Mouse (Mus musculus): ENCODE data around the gene Gnptab.
"Not testable (repeated sequence)": the region's sequence is repeated elsewhere in the genome, so short reads cannot be mapped to it uniquely, and the experiment has no call there.

Gene Gnptab

GRCm38 (mm10) chr10:88379013-88379885, at the start of gene Gnptab, which contains the start of gene Dram1:
TSS of gene Gnptab (plus strand) at chr10:88379132.
TSS of gene Dram1 (minus strand) at chr10:88379080.
- DNase-seq (ENCODE audit: low spot score in 2 of 2), result peak; percentile 86

DNA sequence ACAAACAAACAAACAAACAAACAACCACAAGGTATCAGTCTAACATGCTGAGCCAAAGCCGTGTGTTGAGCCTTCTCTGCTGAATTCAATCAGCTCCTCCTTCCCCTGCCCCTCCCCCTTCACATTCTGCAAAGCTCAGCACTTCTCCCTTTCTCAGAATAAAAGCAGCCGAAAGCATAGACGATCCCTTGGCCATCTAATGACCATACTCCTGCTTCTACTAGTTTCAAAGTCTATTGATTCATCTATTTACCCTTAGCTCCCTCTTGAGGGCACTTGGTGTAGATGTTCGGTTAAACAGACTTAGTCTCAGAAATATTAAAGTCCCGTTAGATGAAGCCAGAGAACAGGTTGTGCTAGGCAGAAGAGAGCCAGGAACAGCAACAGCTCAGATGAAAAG, 48.2 kb upstream of the Gnptab start:
- DNase-seq (ENCODE audit: low spot score in 2 of 2), result no peak

DNA sequence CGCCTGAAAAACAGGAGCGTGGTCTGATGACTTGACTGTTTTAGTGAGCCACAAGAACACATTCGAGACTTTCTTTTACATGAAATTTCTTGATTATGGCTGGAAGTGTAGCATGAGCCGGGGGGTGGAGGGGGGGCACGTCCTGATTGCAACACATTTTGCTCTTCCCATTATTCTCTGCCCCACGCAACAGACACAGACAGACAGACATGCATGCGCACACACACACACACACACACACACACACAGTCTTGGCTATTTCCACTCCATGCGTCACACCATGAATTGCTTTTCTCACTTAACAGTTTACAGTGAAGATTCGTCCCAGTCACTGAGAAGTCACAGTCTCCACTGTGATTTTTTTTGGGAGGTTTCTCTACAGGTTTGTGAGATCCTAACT, 38.3 kb upstream of the Gnptab start:
- no peak for DNase-seq (ENCODE audit: low spot score in 2 of 2)

DNA sequence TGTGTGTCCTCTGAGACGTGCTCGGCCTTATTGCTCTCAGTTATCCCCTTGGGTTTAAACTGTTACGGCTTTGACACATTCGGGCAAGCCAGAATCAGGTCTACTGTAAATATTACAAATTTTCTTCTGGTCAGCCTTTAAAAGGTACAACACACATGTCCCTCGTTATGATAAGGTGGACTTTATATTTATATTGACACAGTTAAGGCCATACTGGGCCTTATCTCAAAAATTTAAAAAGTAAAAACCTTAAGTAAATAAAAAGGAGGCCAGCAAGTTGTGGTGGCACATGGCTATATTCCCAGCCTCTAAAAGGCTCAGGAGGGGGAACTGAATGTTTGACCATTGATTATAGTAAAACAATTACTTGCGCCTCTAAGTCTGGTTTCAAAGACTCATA, 37.6 kb upstream of the Gnptab start:
- no peak for DNase-seq (ENCODE audit: low spot score in 2 of 2)

- no peak for DNase-seq (ENCODE audit: low spot score in 2 of 2)
Observed at GRCm38 (mm10) chr10:88345899-88346401, 33.0 kb upstream of the Gnptab start.

- no peak for DNase-seq (ENCODE audit: low spot score in 2 of 2)
Observed at GRCm38 (mm10) chr10:88346454-88347245, 32.3 kb upstream of the Gnptab start.

DNA sequence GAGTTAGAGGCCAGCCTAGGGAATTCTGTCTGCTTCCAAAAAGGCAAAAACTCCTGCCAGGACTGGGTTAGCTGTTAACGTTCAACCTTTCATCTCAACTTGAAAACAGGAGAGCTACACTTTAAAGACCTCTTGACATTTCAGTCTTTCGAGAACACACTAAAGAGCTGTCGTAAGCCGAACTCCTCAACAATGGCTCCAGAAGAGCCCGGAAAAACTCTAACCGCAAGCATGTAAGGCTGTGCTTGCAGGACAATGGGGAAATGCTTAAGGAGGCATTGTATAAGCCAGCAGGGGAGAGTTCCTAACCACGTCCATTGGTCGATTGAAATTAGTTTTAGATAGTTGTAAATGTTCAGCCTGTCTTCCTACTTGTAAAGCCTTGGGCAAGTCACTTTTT, 29.1 kb upstream of the Gnptab start:
- no peak for DNase-seq (ENCODE audit: low spot score in 2 of 2)

DNA sequence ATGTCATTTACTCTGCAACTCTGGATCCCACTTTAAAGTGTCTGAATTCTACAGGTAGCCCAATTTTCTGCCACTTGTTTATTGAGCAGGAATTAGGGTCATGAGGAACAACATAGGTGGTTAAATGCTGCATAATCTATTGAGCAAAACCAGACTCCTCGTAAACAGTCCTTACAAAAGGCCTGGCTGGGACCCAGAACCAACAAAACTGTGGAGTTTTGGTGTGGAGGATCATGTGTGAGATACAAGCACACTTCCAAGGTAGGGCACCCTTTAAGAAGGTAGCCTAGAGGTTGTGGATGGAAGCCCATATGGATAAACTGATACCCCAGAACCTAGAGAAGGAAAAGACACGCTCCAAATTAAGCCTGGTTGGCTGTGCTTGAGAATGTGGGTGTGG, 28.2 kb upstream of the Gnptab start:
- no peak for DNase-seq (ENCODE audit: low spot score in 2 of 2)

DNA sequence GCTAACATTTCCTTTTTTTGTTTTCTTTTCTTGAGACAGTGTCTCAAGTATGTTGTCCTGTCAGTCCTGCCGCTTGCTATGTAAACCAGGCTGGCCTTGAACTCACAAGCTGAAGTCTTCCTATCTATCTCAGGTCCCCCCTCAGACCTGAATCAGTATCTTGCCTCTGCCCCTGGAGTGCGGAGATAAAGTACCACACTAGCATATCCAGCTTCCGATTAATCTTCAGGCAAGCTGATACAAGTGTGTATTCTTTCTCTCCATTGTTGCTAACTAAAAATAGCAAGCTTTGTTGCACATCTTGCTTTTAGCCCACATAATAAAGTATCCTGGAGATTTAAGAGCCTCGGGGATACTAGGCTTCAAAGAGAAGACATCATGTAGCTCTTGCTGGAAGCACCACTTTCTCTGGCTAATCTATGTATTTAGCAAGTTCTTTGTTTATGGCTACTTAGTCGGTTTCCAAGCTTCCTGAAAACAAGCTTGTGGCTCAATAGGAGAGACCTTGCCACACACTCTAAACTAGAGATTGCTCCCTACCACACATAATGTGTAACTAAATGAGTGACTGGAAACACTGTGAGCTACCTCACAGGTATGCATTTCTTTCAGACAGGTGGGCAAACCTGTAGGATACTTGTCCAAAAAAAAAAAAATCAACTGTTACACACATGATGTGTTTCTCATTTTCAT, 27.4 kb upstream of the Gnptab start:
- no peak for DNase-seq (ENCODE audit: low spot score in 2 of 2)

DNA sequence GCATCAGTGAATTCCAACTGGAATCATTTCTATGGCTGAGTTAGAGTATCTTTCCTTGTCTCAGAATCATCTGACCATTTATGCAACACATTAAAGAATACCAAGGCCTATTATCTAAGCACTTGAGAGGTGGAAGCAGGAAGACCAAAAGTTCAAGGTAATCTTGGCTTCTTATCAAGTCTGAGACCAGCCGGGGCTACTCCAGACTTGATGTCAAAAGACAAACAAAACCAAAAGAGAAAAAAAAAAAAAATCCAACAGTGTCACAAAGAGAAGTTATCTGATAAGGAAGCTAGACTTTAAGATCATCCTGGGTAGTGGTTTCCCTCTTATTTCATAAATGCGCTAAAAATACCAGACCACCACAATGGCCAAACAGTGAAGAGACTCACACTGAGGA, 26.4 kb upstream of the Gnptab start:
- DNase-seq (ENCODE audit: low spot score in 2 of 2), result no peak

DNA sequence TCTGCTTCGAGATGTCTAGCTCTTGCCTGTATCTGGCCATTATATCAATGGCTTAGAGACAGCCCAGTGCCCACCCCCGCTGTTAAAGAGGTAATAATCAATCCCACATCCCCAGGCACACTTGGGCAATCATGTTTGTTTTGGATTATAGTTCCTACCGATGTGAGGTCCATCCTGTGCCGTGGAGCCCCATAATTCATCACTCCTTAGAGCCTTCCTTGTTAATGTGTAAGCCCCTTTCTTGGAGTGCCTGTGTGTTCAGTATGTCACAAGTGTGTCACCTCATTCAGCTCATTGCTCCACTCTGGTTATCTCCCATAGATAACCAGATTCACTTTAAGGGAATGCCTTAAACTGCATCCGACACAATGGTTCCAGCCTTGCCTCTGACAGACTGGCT, 24.3 kb upstream of the Gnptab start:
- DNase-seq (ENCODE audit: low spot score in 2 of 2), result no peak

DNA sequence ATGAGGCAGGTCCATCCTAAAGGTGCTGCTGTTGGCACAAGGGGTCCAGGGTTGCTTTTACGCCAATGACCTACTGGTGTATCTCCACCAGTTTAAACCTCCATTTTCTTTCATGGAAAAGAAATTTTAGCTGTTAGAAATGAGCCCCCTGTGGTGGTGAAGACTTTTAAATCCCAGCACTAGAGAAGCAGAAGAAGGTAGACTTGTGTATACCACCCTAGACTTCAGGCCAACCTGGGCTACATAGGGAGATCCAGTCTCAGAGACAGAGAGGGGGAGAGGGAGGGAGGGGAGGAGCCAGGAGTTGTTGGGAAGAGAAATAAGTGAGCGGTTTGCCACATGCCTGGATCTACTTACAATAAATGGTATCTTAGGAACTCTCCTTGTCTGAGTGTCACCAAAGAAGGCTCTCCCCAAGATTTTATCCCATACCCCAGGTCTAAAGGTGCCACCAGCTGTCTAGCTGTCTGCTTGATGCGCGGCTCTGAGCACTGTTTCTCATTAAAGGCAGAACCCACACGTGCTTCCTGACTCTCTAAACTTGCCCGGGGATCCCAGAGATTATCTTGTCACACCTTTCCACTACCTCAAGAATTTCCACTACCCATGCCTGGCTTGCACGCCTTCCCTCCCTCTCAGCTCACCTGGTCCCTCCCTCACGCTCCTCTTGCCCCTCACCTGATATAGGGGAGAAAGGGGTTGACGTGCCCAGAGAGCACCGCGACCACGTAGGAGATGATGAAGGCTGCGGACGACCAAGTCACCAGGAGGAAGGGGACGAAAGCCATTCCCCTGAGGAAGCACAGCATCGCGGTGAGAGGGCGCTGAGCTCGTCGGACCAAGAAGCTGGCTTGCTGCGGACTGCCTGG, 22.6 kb upstream of the Gnptab start:
- DNase-seq (ENCODE audit: low spot score in 2 of 2), result no peak

- peak; percentile 62 to 81 for DNase-seq (ENCODE audit: low spot score in 2 of 2)
Observed at GRCm38 (mm10) chr10:88356983-88357559, 21.9 kb upstream of the Gnptab start.

- no peak for DNase-seq (ENCODE audit: low spot score in 2 of 2)
Observed at GRCm38 (mm10) chr10:88362218-88362617, 16.7 kb upstream of the Gnptab start.

DNA sequence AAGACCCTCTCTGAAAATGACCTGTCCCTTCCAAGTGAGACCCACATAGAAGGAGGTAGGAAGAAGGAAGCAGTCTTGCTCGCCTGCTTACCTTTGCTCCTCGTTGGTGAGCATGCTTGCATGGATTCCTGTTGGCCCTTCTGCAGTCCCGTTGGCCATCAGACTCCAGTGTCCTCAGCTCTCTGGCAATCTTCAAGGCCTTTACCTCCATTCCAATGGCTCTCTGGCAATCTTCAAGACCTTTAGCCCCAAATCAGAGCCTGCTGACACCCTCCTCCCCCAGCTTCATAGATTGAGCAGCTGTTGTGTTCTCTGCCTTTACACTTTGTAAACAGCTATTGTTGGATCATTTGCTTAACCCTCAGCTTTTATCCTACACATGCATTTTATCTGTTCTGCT, 14.7 kb upstream of the Gnptab start:
- no peak for DNase-seq (ENCODE audit: low spot score in 2 of 2)

- DNase-seq (ENCODE audit: low spot score in 2 of 2), result no peak
Observed at GRCm38 (mm10) chr10:88369233-88369632, 9.7 kb upstream of the Gnptab start.

DNA sequence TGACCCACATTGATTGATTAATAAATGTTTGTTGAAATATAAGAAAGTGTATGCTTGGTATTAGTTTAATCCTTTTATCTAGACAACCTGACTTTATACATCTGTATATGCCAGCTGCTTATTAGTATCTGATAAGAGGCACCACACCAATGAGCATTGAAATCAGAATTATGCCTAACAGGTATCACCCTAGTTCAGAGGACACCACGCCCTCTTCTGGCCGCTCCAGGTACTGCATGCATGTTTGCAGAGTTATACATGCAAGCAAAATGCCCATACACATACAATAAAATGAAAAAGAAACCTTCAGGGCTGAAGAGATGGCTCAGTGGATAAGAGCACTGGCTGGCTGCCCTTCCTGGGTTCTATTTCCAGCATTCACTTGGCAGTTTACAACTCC, 7.1 kb upstream of the Gnptab start:
- no peak for DNase-seq (ENCODE audit: low spot score in 2 of 2)

DNA sequence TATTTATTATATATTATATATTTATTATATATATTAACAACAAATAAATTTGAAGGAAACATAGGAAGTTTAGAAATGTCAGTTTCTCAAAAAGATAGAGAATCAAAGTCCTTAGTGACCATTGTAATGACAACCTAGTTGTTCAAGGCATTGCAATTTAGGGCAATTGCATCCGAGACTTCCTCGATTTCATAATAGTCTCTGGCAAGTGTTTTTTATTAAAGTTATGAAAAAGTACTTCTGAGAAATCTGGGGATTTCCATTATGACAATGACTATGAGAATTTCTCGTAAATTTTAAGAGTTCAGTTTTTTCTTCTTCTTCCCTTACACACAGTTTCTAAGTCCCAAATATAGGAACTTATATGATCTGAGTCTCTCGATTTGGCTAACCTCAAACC, 6.5 kb upstream of the Gnptab start:
- no peak for DNase-seq (ENCODE audit: low spot score in 2 of 2)

DNA sequence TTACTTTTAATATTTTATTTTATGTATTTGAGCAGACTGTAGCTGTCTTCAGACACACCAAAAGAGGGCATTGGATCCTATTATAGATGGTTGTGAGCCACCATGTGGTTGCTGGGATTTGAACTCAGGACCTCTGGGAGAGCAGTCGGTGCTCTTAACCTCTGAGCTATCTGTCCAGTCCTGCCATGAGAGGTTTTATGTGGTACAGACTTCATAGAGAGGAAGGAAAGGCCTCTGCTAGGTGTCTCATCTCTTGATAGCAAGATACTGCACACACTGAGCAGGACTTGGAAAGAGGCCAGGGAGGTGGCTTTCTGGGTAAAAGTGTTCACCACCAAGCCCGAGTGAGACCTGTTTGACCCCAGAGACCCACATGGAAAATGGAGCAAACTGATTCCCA, 6.0 kb upstream of the Gnptab start:
- DNase-seq (ENCODE audit: low spot score in 2 of 2), result not testable (repeated sequence)

DNA sequence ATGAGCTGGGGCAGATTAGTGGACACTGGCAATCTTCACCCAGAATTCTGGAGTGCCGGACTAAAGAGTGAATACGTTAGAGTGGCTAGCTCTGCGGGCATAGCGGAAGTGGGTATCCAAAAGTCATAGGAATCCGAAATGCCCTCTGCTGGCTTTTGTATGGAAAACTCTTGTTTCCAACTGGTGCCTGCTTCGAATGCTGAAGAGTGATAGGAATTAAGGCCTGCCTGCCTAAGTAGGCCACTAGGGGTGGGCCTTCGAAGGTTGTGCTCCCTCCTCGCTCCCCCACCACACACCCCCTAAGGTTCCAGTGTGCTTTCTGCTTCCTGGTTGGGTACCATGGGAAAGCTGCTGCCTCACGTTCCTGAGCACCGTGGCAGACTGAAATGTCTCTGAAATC, 3.9 kb upstream of the Gnptab start:
- DNase-seq (ENCODE audit: low spot score in 2 of 2), result no peak

DNA sequence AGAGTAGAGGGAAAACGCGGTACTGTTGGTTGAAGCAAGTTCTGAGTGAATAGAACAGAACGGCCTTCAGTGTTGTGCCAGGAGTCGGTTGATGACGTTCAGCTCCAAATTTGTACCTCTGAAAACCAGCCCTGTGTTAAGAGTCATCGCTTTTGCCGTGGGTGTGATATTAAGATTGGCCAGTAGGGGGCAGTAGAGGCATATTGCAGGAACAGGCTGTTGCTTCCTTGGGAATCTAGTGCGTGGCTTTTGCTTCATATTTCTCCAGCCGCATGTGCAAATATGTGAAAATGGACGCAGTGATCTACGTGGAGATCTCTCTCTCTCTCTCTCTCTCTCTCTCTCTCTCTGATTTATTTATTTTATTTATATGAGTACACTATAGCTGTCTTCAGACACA, 2.2 kb upstream of the Gnptab start:
- DNase-seq (ENCODE audit: low spot score in 2 of 2), result peak; percentile 84 to 90

Measured in urinary bladder, postnatal 36 days (tissue).